Mouse (Mus musculus): ENCODE measurements at regions not wholly inside any gene's neighbourhood (a gene's known extent, or its start where the extent isn't known, plus 50 kb on each side); places are given as distances from the start of the nearest gene placed in this dataset.

DNA sequence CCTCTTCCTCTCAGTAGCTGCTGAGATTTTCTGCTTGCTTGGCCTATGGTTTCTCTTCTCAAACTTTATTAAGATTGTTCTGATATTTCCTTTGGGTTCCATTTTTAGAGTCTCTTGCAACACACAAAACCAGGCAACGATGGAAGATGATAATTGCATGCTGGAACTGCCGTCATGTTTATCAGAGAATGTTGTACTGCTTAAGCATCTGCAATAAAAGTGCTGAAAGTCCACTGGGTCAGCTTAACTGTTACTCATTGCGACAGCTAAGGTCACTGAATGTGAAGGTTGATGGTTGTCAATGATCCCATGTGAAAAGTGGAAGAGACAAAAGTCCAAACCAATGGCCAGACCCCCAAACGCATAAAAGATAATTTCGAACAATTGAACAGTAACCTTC lies 346.4 kb downstream of the Etnk1 start:
- no peaks in the 10 kb centered on the region for H3K79me3 ChIP-seq (ENCODE audit: low read depth)
- TF ChIP-seq CEBPB (IDR thresholded peaks at IDR 0.05; ENCODE audit: low read depth) (no peak), CTCF (IDR thresholded peaks at IDR 0.05; ENCODE audit: control insufficient read depth, insufficient read depth, insufficient read length) (no peak), MYOD1 (IDR thresholded peaks at IDR 0.05; ENCODE audit: control insufficient read depth, insufficient read length, low read depth) (no peak), MAX (IDR thresholded peaks at IDR 0.05) (no peak), FOSL1 (IDR thresholded peaks at IDR 0.05; ENCODE audit: insufficient read depth, low read length, poor library complexity, severe bottlenecking) (no peak), MYOG (IDR thresholded peaks at IDR 0.05; ENCODE audit: control insufficient read depth, extremely low read depth, insufficient read length) (no peak), USF1 (IDR thresholded peaks at IDR 0.05; ENCODE audit: low read depth) (no peak)
- no peak overlapping the region for H3K4me3 ChIP-seq (ENCODE audit: insufficient read depth, poor library complexity, severe bottlenecking)
- no peaks in the 10 kb centered on the region for H3K36me3 ChIP-seq (ENCODE audit: control insufficient read depth, insufficient read depth)
- H3ac ChIP-seq (ENCODE audit: control insufficient read depth, insufficient read length, low read depth), result no peak overlapping the region
- H3K79me2 ChIP-seq (ENCODE audit: control insufficient read depth, insufficient read depth), result no peaks in the 10 kb centered on the region
- H3K27me3 ChIP-seq (ENCODE audit: control insufficient read depth, insufficient read depth, insufficient read length), result no peaks in the 10 kb centered on the region

DNA sequence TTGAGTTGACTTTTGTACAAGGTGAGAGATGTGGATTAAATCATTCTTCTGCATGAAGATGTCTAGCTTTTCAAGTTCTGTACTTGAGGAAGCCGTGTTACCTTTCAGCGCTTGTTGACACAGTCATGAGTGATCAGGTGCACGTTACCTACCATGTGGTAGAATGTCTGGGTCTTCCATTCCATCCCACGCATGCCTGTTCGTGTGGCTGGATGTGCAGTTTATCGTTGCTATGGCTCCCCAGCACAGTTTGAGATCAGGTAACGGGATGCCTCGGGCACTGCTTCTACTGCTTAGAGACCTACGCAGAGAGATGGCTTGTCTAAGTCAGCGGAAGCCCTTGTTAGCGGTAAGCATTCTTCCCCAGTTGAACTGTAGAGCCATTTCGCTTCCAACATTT lies 348.1 kb downstream of the Etnk1 start:
- H3K79me3 ChIP-seq (ENCODE audit: low read depth), result no peaks in the 10 kb centered on the region
- H3K36me3 ChIP-seq (ENCODE audit: control insufficient read depth, insufficient read depth), result no peaks in the 10 kb centered on the region
- no peaks in the 10 kb centered on the region for H3K79me2 ChIP-seq (ENCODE audit: control insufficient read depth, insufficient read depth)
- H3ac ChIP-seq (ENCODE audit: control insufficient read depth, insufficient read length, low read depth), result no peak overlapping the region
- TF ChIP-seq MYOD1 (IDR thresholded peaks at IDR 0.05; ENCODE audit: control insufficient read depth, insufficient read length, low read depth), result no peak
- TF ChIP-seq CTCF (IDR thresholded peaks at IDR 0.05; ENCODE audit: control insufficient read depth, insufficient read depth, insufficient read length), result no peak
- TF ChIP-seq FOSL1 (IDR thresholded peaks at IDR 0.05; ENCODE audit: insufficient read depth, low read length, poor library complexity, severe bottlenecking), result no peak
- no peak for TF ChIP-seq MAX (IDR thresholded peaks at IDR 0.05)
- TF ChIP-seq USF1 (IDR thresholded peaks at IDR 0.05; ENCODE audit: low read depth), result no peak
- no peaks in the 10 kb centered on the region for H3K27me3 ChIP-seq (ENCODE audit: control insufficient read depth, insufficient read depth, insufficient read length)
- no peak overlapping the region for H3K4me3 ChIP-seq (ENCODE audit: insufficient read depth, poor library complexity, severe bottlenecking)

DNA sequence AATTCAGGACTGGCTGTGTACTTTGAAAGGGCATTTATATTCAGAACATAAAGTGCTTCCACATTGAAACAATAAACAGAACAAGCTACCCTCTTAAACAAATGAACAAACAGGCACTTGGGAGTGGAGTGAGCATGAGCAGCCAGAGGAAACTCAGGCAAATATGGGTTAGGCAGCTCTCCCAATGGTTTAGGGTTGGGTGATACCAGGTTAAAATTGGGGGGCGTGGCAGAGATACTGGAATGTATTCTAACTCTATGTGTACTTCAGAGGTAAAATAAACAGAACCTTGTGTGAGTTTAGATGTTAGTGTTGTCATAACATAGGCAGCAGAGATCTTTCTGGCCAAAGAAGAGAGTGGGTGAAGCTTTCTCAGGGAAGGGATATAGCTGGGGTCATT lies 349.7 kb downstream of the Etnk1 start:
- Histone ChIP-seq H3K79me2 (ENCODE audit: control insufficient read depth, insufficient read depth) (no peaks in the 10 kb centered on the region), H3K27me3 (ENCODE audit: control insufficient read depth, insufficient read depth, insufficient read length) (no peaks in the 10 kb centered on the region), H3K36me3 (ENCODE audit: control insufficient read depth, insufficient read depth) (no peaks in the 10 kb centered on the region), H3ac (ENCODE audit: control insufficient read depth, insufficient read length, low read depth) (no peak overlapping the region), H3K4me3 (ENCODE audit: insufficient read depth, poor library complexity, severe bottlenecking) (no peak overlapping the region), H3K79me3 (ENCODE audit: low read depth) (no peaks in the 10 kb centered on the region)
- no peak for TF ChIP-seq CTCF (IDR thresholded peaks at IDR 0.05; ENCODE audit: control insufficient read depth, insufficient read depth, insufficient read length)
- no peak for TF ChIP-seq USF1 (IDR thresholded peaks at IDR 0.05; ENCODE audit: low read depth)
- TF ChIP-seq MAX (IDR thresholded peaks at IDR 0.05), result no peak
- TF ChIP-seq MYOD1 (IDR thresholded peaks at IDR 0.05; ENCODE audit: control insufficient read depth, insufficient read length, low read depth), result no peak
- no peak for TF ChIP-seq MYOG (IDR thresholded peaks at IDR 0.05; ENCODE audit: control insufficient read depth, extremely low read depth, insufficient read length)
- TF ChIP-seq CEBPB (IDR thresholded peaks at IDR 0.05; ENCODE audit: low read depth), result no peak
- TF ChIP-seq FOSL1 (IDR thresholded peaks at IDR 0.05; ENCODE audit: insufficient read depth, low read length, poor library complexity, severe bottlenecking), result no peak

DNA sequence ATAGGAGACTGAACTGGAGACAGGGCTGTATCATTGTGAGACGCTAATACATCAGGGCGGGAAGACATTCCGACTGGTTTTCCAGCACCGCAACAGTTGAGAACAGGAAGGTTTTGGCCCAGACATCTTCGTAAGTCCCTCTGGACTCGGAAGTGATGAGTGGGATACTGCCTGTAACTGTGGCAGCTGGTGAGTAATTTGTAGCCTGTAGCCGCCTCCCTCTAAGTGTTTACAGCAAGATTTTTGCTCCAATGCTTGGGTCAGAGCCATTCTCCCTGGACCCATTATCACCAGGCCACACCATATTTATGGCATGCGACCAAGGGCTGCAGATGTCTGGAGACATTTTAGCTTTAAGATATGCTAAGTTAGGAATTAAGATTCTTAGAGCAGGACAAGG lies 351.5 kb downstream of the Etnk1 start:
- TF ChIP-seq CEBPB (IDR thresholded peaks at IDR 0.05; ENCODE audit: low read depth), result no peak
- no peak for TF ChIP-seq FOSL1 (IDR thresholded peaks at IDR 0.05; ENCODE audit: insufficient read depth, low read length, poor library complexity, severe bottlenecking)
- no peak for TF ChIP-seq MYOG (IDR thresholded peaks at IDR 0.05; ENCODE audit: control insufficient read depth, extremely low read depth, insufficient read length)
- no peak for TF ChIP-seq CTCF (IDR thresholded peaks at IDR 0.05; ENCODE audit: control insufficient read depth, insufficient read depth, insufficient read length)
- no peak for TF ChIP-seq USF1 (IDR thresholded peaks at IDR 0.05; ENCODE audit: low read depth)
- TF ChIP-seq MYOD1 (IDR thresholded peaks at IDR 0.05; ENCODE audit: control insufficient read depth, insufficient read length, low read depth), result no peak
- TF ChIP-seq MAX (IDR thresholded peaks at IDR 0.05), result no peak
- no peaks in the 10 kb centered on the region for H3K27me3 ChIP-seq (ENCODE audit: control insufficient read depth, insufficient read depth, insufficient read length)
- H3K4me3 ChIP-seq (ENCODE audit: insufficient read depth, poor library complexity, severe bottlenecking), result no peak overlapping the region
- no peaks in the 10 kb centered on the region for H3K36me3 ChIP-seq (ENCODE audit: control insufficient read depth, insufficient read depth)
- no peaks in the 10 kb centered on the region for H3K79me2 ChIP-seq (ENCODE audit: control insufficient read depth, insufficient read depth)
- H3ac ChIP-seq (ENCODE audit: control insufficient read depth, insufficient read length, low read depth), result no peak overlapping the region
- no peaks in the 10 kb centered on the region for H3K79me3 ChIP-seq (ENCODE audit: low read depth)

DNA sequence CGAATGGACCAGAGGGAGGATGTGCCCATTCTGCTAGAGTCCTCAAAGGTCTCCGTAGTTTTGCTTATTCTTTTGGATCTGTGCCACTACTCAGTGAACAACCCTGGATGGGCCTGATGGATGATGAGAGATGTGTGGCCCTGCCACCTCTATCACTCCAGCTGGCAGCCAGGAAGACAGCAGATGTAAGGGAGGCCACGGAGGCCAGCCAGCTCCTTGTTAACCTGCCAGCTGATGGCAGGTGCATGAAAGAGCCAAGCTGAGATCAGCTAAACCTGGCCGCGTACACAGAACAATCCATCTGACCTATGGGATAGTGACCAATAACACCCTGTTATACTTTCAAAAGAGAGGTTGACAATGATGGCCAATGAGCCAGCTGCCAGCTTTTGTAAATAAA lies 352.6 kb downstream of the Etnk1 start:
- Histone ChIP-seq H3K27me3 (ENCODE audit: control insufficient read depth, insufficient read depth, insufficient read length) (no peaks in the 10 kb centered on the region), H3ac (ENCODE audit: control insufficient read depth, insufficient read length, low read depth) (no peak overlapping the region), H3K79me2 (ENCODE audit: control insufficient read depth, insufficient read depth) (no peaks in the 10 kb centered on the region), H3K4me3 (ENCODE audit: insufficient read depth, poor library complexity, severe bottlenecking) (no peak overlapping the region), H3K36me3 (ENCODE audit: control insufficient read depth, insufficient read depth) (no peaks in the 10 kb centered on the region), H3K79me3 (ENCODE audit: low read depth) (no peaks in the 10 kb centered on the region)
- no peak for TF ChIP-seq CTCF (IDR thresholded peaks at IDR 0.05; ENCODE audit: control insufficient read depth, insufficient read depth, insufficient read length)
- no peak for TF ChIP-seq USF1 (IDR thresholded peaks at IDR 0.05; ENCODE audit: low read depth)
- TF ChIP-seq CEBPB (IDR thresholded peaks at IDR 0.05; ENCODE audit: low read depth), result no peak
- TF ChIP-seq MAX (IDR thresholded peaks at IDR 0.05), result no peak
- no peak for TF ChIP-seq FOSL1 (IDR thresholded peaks at IDR 0.05; ENCODE audit: insufficient read depth, low read length, poor library complexity, severe bottlenecking)
- no peak for TF ChIP-seq MYOG (IDR thresholded peaks at IDR 0.05; ENCODE audit: control insufficient read depth, extremely low read depth, insufficient read length)
- TF ChIP-seq MYOD1 (IDR thresholded peaks at IDR 0.05; ENCODE audit: control insufficient read depth, insufficient read length, low read depth), result no peak

DNA sequence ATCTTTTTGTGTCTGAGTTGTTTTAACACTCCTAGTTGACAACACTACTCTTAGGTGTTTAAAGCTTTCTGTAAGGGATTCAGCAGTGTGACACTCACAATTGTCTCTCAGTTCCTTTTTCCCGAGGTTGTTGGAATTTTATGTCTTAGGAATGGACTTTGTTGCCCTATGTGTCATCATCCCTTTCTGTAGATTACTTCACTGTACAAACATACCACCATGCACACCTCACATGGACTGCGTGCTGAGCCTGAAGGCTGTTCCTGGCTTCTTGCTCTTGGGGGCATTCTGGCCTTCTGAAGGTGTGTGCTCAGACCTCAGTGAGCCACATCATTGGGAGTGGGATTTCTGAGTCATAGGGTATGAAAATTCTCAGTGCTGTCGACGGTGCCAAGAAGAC lies 358.1 kb downstream of the Etnk1 start:
- TF ChIP-seq MYOD1 (IDR thresholded peaks at IDR 0.05; ENCODE audit: control insufficient read depth, insufficient read length, low read depth) (no peak), FOSL1 (IDR thresholded peaks at IDR 0.05; ENCODE audit: insufficient read depth, low read length, poor library complexity, severe bottlenecking) (no peak), MYOG (IDR thresholded peaks at IDR 0.05; ENCODE audit: control insufficient read depth, extremely low read depth, insufficient read length) (no peak), MAX (IDR thresholded peaks at IDR 0.05) (no peak), USF1 (IDR thresholded peaks at IDR 0.05; ENCODE audit: low read depth) (no peak), CTCF (IDR thresholded peaks at IDR 0.05; ENCODE audit: control insufficient read depth, insufficient read depth, insufficient read length) (no peak), CEBPB (IDR thresholded peaks at IDR 0.05; ENCODE audit: low read depth) (no peak)
- Histone ChIP-seq H3K36me3 (ENCODE audit: control insufficient read depth, insufficient read depth) (no peaks in the 10 kb centered on the region), H3K79me3 (ENCODE audit: low read depth) (no peaks in the 10 kb centered on the region)

More for the DNA sequence above, 358.1 kb downstream of the Etnk1 start:
- H3K27me3 ChIP-seq (ENCODE audit: control insufficient read depth, insufficient read depth, insufficient read length), result no peaks in the 10 kb centered on the region
- no peak overlapping the region for H3K4me3 ChIP-seq (ENCODE audit: insufficient read depth, poor library complexity, severe bottlenecking)
- H3K79me2 ChIP-seq (ENCODE audit: control insufficient read depth, insufficient read depth), result no peaks in the 10 kb centered on the region
- no peak overlapping the region for H3ac ChIP-seq (ENCODE audit: control insufficient read depth, insufficient read length, low read depth)
